Mouse (Mus musculus): ENCODE results near the gene Scgb2b21. TPM values are rescaled to one million over a fixed set of nuclear protein-coding genes. Genes with fewer than 3 reads are reported as not detected.
"Not testable (repeated sequence)": the region's sequence is repeated elsewhere in the genome, so short reads cannot be mapped to it uniquely, and the experiment has no call there.

Gene Scgb2b21
- polyA plus RNA-seq (2021), result not detected

GRCm38 (mm10) chr7:33520358-33520757, at the start of gene Scgb2b21:
Scgb2b21 (minus strand) TSS chr7:33520458.
- CTCF ChIA-PET, result no interaction called here
- in situ Hi-C loops (cut with MboI; ENCODE audit: low pct_unique_long_range_greater_than_20kb), result no loop called here
- POLR2A ChIA-PET, result no interaction called here
- no peak for TF ChIP-seq CTCF (IDR thresholded peaks at IDR 0.05)
- ATAC-seq (no peak), DNase-seq (ENCODE audit: low read depth, low spot score) (no peak)
- H3K27me3 ChIP-seq, result no peaks in the 10 kb centered on the region

- ATAC-seq; CTCF ChIA-PET; POLR2A ChIA-PET; H3K27me3 ChIP-seq; in situ Hi-C loops (cut with MboI; ENCODE audit: low pct_unique_long_range_greater_than_20kb); DNase-seq (ENCODE audit: low read depth, low spot score): not testable (repeated sequence)
Observed at GRCm38 (mm10) chr7:33543420-33543819, 23.2 kb upstream of the Scgb2b21 start.

Other genes with a start within 250 kb of the Scgb2b21 start
- not detected for gene Scgb2b19, start 240.1 kb downstream of the Scgb2b21 start, polyA plus RNA-seq (2021)
- gene Scgb1b19, start 233.2 kb downstream of the Scgb2b21 start, polyA plus RNA-seq (2021), result not detected
- gene Scgb2b20, start 154.1 kb downstream of the Scgb2b21 start, polyA plus RNA-seq (2021), result not detected
- not detected for gene Scgb1b20, start 147.2 kb downstream of the Scgb2b21 start, polyA plus RNA-seq (2021)
- gene Scgb2b24, start 218.9 kb upstream of the Scgb2b21 start, polyA plus RNA-seq (2021), result not detected
- gene Scgb1b24, start 223.3 kb upstream of the Scgb2b21 start, polyA plus RNA-seq (2021), result not detected

Data from Patski (cell line).